Mouse (Mus musculus): Measurements from ENCODE around the gene Dock1. TPM values are rescaled to one million over a fixed set of nuclear protein-coding genes. Genes with fewer than 3 reads are reported as not detected.

Gene Dock1
- polyA plus RNA-seq, 1 experiment from 2014 or later, result 14.0 TPM

GRCm38 (mm10) chr7:134690806-134691205 lies 20.4 kb downstream of the Dock1 start:
- H3K36me3 ChIP-seq (ENCODE audit: insufficient read depth, low read length), result no peaks in the 10 kb centered on the region
- DNase-seq (ENCODE audit: low spot score) (no peak), ATAC-seq (no peak)
- TF ChIP-seq EP300 (IDR thresholded peaks at IDR 0.05) (no peak), CTCF (IDR thresholded peaks at IDR 0.05) (no peak)
- WGBS, result 90% methylated on average over 3 of the region's 3 CpGs
- H3K4me2 ChIP-seq (replicated peaks; ENCODE audit: low read depth, low read length), result no peak overlapping the region
- no peak overlapping the region for H3K4me3 ChIP-seq (ENCODE audit: low read depth, low read length)
- no peak overlapping the region for H3K27ac ChIP-seq (ENCODE audit: low read length)
- H3K9ac ChIP-seq (replicated peaks; ENCODE audit: low read depth), result no peak overlapping the region
- peaks cover 9% of the 10 kb centered on the region; the same call in 1 of the 2 replicates for H3K4me1 ChIP-seq (ENCODE audit: insufficient read depth, low read depth, low read length)
- H3K27me3 ChIP-seq (replicated peaks; ENCODE audit: insufficient read depth, low read length), result no peaks in the 10 kb centered on the region
- H3K9me3 ChIP-seq (ENCODE audit: low read length), result no peaks in the 10 kb centered on the region

GRCm38 (mm10) chr7:134693325-134693724 lies 22.9 kb downstream of the Dock1 start:
- TF ChIP-seq EP300 (IDR thresholded peaks at IDR 0.05) (no peak), CTCF (IDR thresholded peaks at IDR 0.05) (no peak)
- Histone ChIP-seq H3K27ac (ENCODE audit: low read length) (no peak overlapping the region), H3K4me2 (replicated peaks; ENCODE audit: low read depth, low read length) (no peak overlapping the region), H3K27me3 (replicated peaks; ENCODE audit: insufficient read depth, low read length) (no peaks in the 10 kb centered on the region), H3K36me3 (ENCODE audit: insufficient read depth, low read length) (no peaks in the 10 kb centered on the region), H3K9ac (replicated peaks; ENCODE audit: low read depth) (no peak overlapping the region), H3K9me3 (ENCODE audit: low read length) (no peaks in the 10 kb centered on the region), H3K4me3 (ENCODE audit: low read depth, low read length) (no peak overlapping the region), H3K4me1 (ENCODE audit: insufficient read depth, low read depth, low read length) (peaks cover 17% of the 10 kb centered on the region; the same call in 1 of the 2 replicates)
- ATAC-seq (no peak), DNase-seq (ENCODE audit: low spot score) (no peak)
- WGBS, result 86% methylated on average over 1 of the region's 1 CpGs

- Histone ChIP-seq H3K4me3 (ENCODE audit: low read depth, low read length) (no peak overlapping the region), H3K4me2 (replicated peaks; ENCODE audit: low read depth, low read length) (no peak overlapping the region), H3K36me3 (ENCODE audit: insufficient read depth, low read length) (no peaks in the 10 kb centered on the region), H3K27ac (ENCODE audit: low read length) (no peak overlapping the region), H3K9me3 (ENCODE audit: low read length) (no peaks in the 10 kb centered on the region), H3K4me1 (ENCODE audit: insufficient read depth, low read depth, low read length) (peaks cover 17% of the 10 kb centered on the region; the same call in 1 of the 2 replicates), H3K27me3 (replicated peaks; ENCODE audit: insufficient read depth, low read length) (no peaks in the 10 kb centered on the region), H3K9ac (replicated peaks; ENCODE audit: low read depth) (no peak overlapping the region)
- ATAC-seq (no peak), DNase-seq (ENCODE audit: low spot score) (no peak)
- TF ChIP-seq CTCF (IDR thresholded peaks at IDR 0.05) (no peak), EP300 (IDR thresholded peaks at IDR 0.05) (no peak)
- 74% methylated on average over 4 of the region's 4 CpGs for WGBS
Measured at GRCm38 (mm10) chr7:134695431-134695830, 25.0 kb downstream of the Dock1 start.

GRCm38 (mm10) chr7:134696126-134696979 lies 25.9 kb downstream of the Dock1 start:
- no peaks in the 10 kb centered on the region for H3K27me3 ChIP-seq (replicated peaks; ENCODE audit: insufficient read depth, low read length)
- WGBS, result 80% methylated on average over 10 of the region's 10 CpGs
- DNase-seq (ENCODE audit: low spot score) (no peak), ATAC-seq (no peak)
- H3K4me3 ChIP-seq (ENCODE audit: low read depth, low read length), result no peak overlapping the region
- no peaks in the 10 kb centered on the region for H3K36me3 ChIP-seq (ENCODE audit: insufficient read depth, low read length)
- peaks cover 17% of the 10 kb centered on the region; the same call in 1 of the 2 replicates for H3K4me1 ChIP-seq (ENCODE audit: insufficient read depth, low read depth, low read length)
- H3K27ac ChIP-seq (ENCODE audit: low read length), result no peak overlapping the region
- H3K9me3 ChIP-seq (ENCODE audit: low read length), result no peaks in the 10 kb centered on the region
- H3K9ac ChIP-seq (replicated peaks; ENCODE audit: low read depth), result no peak overlapping the region
- H3K4me2 ChIP-seq (replicated peaks; ENCODE audit: low read depth, low read length), result no peak overlapping the region
- TF ChIP-seq EP300 (IDR thresholded peaks at IDR 0.05), result no peak
- no peak for TF ChIP-seq CTCF (IDR thresholded peaks at IDR 0.05)

- H3K9ac ChIP-seq (replicated peaks; ENCODE audit: low read depth), result no peak overlapping the region
Measured at GRCm38 (mm10) chr7:134697479-134697878, 27.0 kb downstream of the Dock1 start.

GRCm38 (mm10) chr7:134698246-134698645 lies 27.8 kb downstream of the Dock1 start:
- Histone ChIP-seq H3K9ac (replicated peaks; ENCODE audit: low read depth) (no peak overlapping the region), H3K4me2 (replicated peaks; ENCODE audit: low read depth, low read length) (no peak overlapping the region), H3K4me1 (ENCODE audit: insufficient read depth, low read depth, low read length) (peaks cover 14% of the 10 kb centered on the region; the same call in 1 of the 2 replicates), H3K27ac (ENCODE audit: low read length) (no peak overlapping the region), H3K27me3 (replicated peaks; ENCODE audit: insufficient read depth, low read length) (no peaks in the 10 kb centered on the region), H3K4me3 (ENCODE audit: low read depth, low read length) (no peak overlapping the region), H3K9me3 (ENCODE audit: low read length) (no peaks in the 10 kb centered on the region), H3K36me3 (ENCODE audit: insufficient read depth, low read length) (no peaks in the 10 kb centered on the region)
- ATAC-seq, result no peak
- WGBS, result 56% methylated on average over 5 of the region's 5 CpGs
- no peak for DNase-seq (ENCODE audit: low spot score)
- TF ChIP-seq EP300 (IDR thresholded peaks at IDR 0.05) (no peak), CTCF (IDR thresholded peaks at IDR 0.05) (no peak)

More at GRCm38 (mm10) chr7:134697479-134697878, 27.0 kb downstream of the Dock1 start:
- H3K27me3 ChIP-seq (replicated peaks; ENCODE audit: insufficient read depth, low read length), result no peaks in the 10 kb centered on the region
- no peak overlapping the region for H3K4me3 ChIP-seq (ENCODE audit: low read depth, low read length)
- H3K9me3 ChIP-seq (ENCODE audit: low read length), result no peaks in the 10 kb centered on the region
- no peak for DNase-seq (ENCODE audit: low spot score)
- WGBS, result 51% methylated on average over 4 of the region's 4 CpGs
- peaks cover 17% of the 10 kb centered on the region; the same call in 1 of the 2 replicates for H3K4me1 ChIP-seq (ENCODE audit: insufficient read depth, low read depth, low read length)
- no peak overlapping the region for H3K27ac ChIP-seq (ENCODE audit: low read length)
- ATAC-seq, result no peak
- no peak overlapping the region for H3K4me2 ChIP-seq (replicated peaks; ENCODE audit: low read depth, low read length)
- no peak for TF ChIP-seq CTCF (IDR thresholded peaks at IDR 0.05)
- no peak for TF ChIP-seq EP300 (IDR thresholded peaks at IDR 0.05)
- H3K36me3 ChIP-seq (ENCODE audit: insufficient read depth, low read length), result no peaks in the 10 kb centered on the region

All from lung, postnatal 0 days (tissue).